Mouse (Mus musculus) heart, embryonic 14.5 days (tissue): ENCODE data around the gene Slc38a11. TPM values are rescaled to one million over a fixed set of nuclear protein-coding genes. Genes with fewer than 3 reads are reported as not detected.

Experiments
- ATAC-seq: fragments of 200-750 bp; cut with Nextera tagmentation; 2 replicates; pipeline ENCODE4 v1.8.0; 2017; ENCODE audit warnings: low read depth, moderate TSS enrichment; ENCODE audit not compliant: insufficient number of reproducible peaks, insufficient read depth, low FRiP score
- H3K27ac ChIP-seq, 2 experiments: fragments of 200-500 bp in 1 of 2; fragments of 300-500 bp in 1 of 2; sonication (generic) in 1 of 2; replicated peaks in 1 of 2; 2 replicates each; pipeline ENCODE4 v1.5.1; 2012 to 2014; ENCODE audit warnings: low read depth in 2 of 2, low read length in 2 of 2, control low read depth in 1 of 2, mild to moderate bottlenecking in 1 of 2, mixed read lengths in 1 of 2; ENCODE audit not compliant: control insufficient read depth in 1 of 2, insufficient read depth in 1 of 2
- H3K27me3 ChIP-seq: fragments of 300-500 bp; sonication (generic); 2 replicates; pipeline ENCODE4 v1.6.1; 2014; ENCODE audit warnings: mild to moderate bottlenecking, low read length, control low read depth; ENCODE audit not compliant: control insufficient read depth, insufficient read depth
- H3K36me3 ChIP-seq: fragments of 300-500 bp; sonication (generic); 2 replicates; pipeline ENCODE4 v1.6.1; 2014; ENCODE audit warnings: mild to moderate bottlenecking, control low read depth, low read length, mixed read lengths; ENCODE audit not compliant: control insufficient read depth, insufficient read depth
- H3K4me1 ChIP-seq, 2 experiments: fragments of 200-500 bp in 1 of 2; fragments of 300-500 bp in 1 of 2; sonication (generic) in 1 of 2; 2 replicates each; pipeline ENCODE4 v1.6.1; 2012 to 2014; ENCODE audit warnings: low read length in 2 of 2, control low read depth in 1 of 2, mixed read lengths in 1 of 2; ENCODE audit not compliant: control insufficient read depth in 2 of 2, insufficient read depth in 2 of 2
- H3K4me2 ChIP-seq: fragments of 300-500 bp; sonication (generic); 2 replicates; pipeline ENCODE4 v1.6.1; 2014; ENCODE audit warnings: mild to moderate bottlenecking, low read length
- H3K4me3 ChIP-seq, 2 experiments: fragments of 200-500 bp in 1 of 2; fragments of 300-500 bp in 1 of 2; sonication (generic) in 1 of 2; 2 replicates each; pipeline ENCODE4 v1.5.1; 2012 to 2014; ENCODE audit warnings: low read length in 2 of 2, mild to moderate bottlenecking in 2 of 2, control low read depth in 1 of 2, low read depth in 1 of 2, moderate library complexity in 1 of 2; ENCODE audit not compliant: control insufficient read depth in 1 of 2, insufficient read depth in 1 of 2
- H3K9ac ChIP-seq: fragments of 300-500 bp; sonication (generic); 2 replicates; pipeline ENCODE4 v1.6.1; 2014; ENCODE audit warnings: mild to moderate bottlenecking, low read length
- H3K9me3 ChIP-seq: fragments of 300-500 bp; sonication (generic); 2 replicates; pipeline ENCODE4 v1.6.1; 2016; ENCODE audit warnings: low read length, control low read depth; ENCODE audit not compliant: control insufficient read depth
- WGBS: fragments of 180-500 bp; shearing (Covaris S2); extraction: QIAGEN DNeasy Blood & Tissue Kit; methylation state at CpG from one replicate; pipeline ENCODE4 v1.1.7; 2014; 5-methylcytosine and 5-hydroxymethylcytosine counted together
- polyA plus RNA-seq: library from polyadenylated mRNA; unstranded; fragments of >200 nt; fragmentation: Nextera tagmentation; extraction: Ambion mirVana; gene quantifications from 2 replicates; pipeline ENCODE4 v1.2.1, GENCODE M21; 2014

Slc38a11 gene
- polyA plus RNA-seq, 1 experiment from 2014 or later = not detected

GRCm38 (mm10) chr2:65384815-65385214, 21.0 kb upstream of the Slc38a11 start:
- no peak overlapping the region for H3K9ac ChIP-seq
- no peak for ATAC-seq
- H3K27ac ChIP-seq = no peak overlapping the region
- H3K36me3 ChIP-seq = no peaks in the 10 kb centered on the region
- peaks cover 0 to 4% of the 10 kb centered on the region in 2 experiments; a peak in 2 of 4 replicates for H3K4me1 ChIP-seq
- no peaks in the 10 kb centered on the region for H3K27me3 ChIP-seq
- no peak overlapping the region for H3K4me2 ChIP-seq
- H3K4me3 ChIP-seq = no peak overlapping the region
- H3K9me3 ChIP-seq = no peaks in the 10 kb centered on the region
- 74% methylated on average over 6 of the region's 6 CpGs for WGBS

DNA sequence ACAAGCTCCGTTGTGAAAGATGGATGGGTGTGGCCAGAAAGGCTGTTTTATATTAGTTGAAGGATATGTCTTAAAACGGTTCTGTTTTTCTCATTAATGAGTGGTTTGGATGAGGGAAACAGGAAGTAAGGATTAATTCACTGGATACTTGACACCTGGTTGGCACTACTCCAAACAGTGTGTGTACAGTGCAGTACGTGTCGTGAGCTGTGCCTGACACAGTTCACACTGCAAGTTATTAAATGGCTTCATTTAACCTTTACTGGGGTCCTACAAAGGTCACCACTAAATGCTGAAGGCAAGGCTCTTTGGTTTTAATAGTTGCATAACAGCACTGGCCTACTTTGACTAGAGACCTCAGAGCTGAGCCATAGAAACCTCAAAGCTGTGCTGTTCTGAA, 18.7 kb upstream of the Slc38a11 start:
- Histone ChIP-seq H3K27me3 (no peaks in the 10 kb centered on the region), H3K9me3 (no peaks in the 10 kb centered on the region), H3K36me3 (no peaks in the 10 kb centered on the region), H3K9ac (no peak overlapping the region), H3K4me3 (no peak overlapping the region), H3K27ac (no peak overlapping the region), H3K4me1 (peaks cover 2 to 9% of the 10 kb centered on the region in 2 experiments; a peak in 3 of 4 replicates), H3K4me2 (no peak overlapping the region)
- ATAC-seq = no peak
- WGBS = 20% methylated on average over 4 of the region's 4 CpGs

- Histone ChIP-seq H3K4me3 (no peak overlapping the region), H3K4me1 (peaks cover 2 to 9% of the 10 kb centered on the region in 2 experiments; a peak in 3 of 4 replicates), H3K27ac (no peak overlapping the region), H3K27me3 (no peaks in the 10 kb centered on the region), H3K9me3 (no peaks in the 10 kb centered on the region), H3K36me3 (no peaks in the 10 kb centered on the region), H3K9ac (no peak overlapping the region), H3K4me2 (no peak overlapping the region)
- WGBS = 56% methylated on average over 4 of the region's 4 CpGs
- ATAC-seq = no peak
Measured at GRCm38 (mm10) chr2:65378425-65378824, 14.6 kb upstream of the Slc38a11 start.

DNA sequence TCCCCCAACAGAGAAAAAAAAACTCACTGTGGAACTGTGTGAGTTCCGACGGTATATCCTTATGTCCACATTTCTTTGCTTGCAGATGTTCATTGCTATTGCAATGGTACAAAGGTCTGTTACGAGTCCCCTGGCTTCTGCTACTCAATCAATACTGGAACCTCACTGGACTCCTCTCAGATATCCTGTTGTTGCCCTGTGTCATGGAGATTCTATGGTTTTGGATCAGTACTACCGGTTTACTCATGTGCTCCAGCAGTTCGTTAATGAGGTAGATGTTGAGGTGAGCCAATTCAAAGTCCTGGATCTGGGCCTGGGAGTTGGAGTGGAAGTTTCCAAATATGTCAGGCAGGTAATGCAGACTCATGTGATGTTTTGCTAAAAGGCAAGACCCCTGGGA, 10.6 kb upstream of the Slc38a11 start:
- Histone ChIP-seq H3K4me3 (no peak overlapping the region), H3K27ac (no peak overlapping the region), H3K36me3 (no peaks in the 10 kb centered on the region), H3K4me1 (peaks cover 2 to 5% of the 10 kb centered on the region in 2 experiments; a peak in 2 of 4 replicates), H3K9me3 (no peaks in the 10 kb centered on the region), H3K27me3 (no peaks in the 10 kb centered on the region), H3K4me2 (no peak overlapping the region), H3K9ac (no peak overlapping the region)
- 86% methylated on average over 5 of the region's 5 CpGs for WGBS
- ATAC-seq = no peak

GRCm38 (mm10) chr2:65373076-65373475, 9.2 kb upstream of the Slc38a11 start:
- Histone ChIP-seq H3K4me1 (no peaks in the 10 kb centered on the region), H3K4me2 (no peak overlapping the region), H3K9ac (no peak overlapping the region), H3K36me3 (no peaks in the 10 kb centered on the region), H3K9me3 (no peaks in the 10 kb centered on the region), H3K4me3 (no peak overlapping the region), H3K27me3 (no peaks in the 10 kb centered on the region), H3K27ac (no peak overlapping the region)
- 90% methylated on average over 4 of the region's 4 CpGs for WGBS
- no peak for ATAC-seq

DNA sequence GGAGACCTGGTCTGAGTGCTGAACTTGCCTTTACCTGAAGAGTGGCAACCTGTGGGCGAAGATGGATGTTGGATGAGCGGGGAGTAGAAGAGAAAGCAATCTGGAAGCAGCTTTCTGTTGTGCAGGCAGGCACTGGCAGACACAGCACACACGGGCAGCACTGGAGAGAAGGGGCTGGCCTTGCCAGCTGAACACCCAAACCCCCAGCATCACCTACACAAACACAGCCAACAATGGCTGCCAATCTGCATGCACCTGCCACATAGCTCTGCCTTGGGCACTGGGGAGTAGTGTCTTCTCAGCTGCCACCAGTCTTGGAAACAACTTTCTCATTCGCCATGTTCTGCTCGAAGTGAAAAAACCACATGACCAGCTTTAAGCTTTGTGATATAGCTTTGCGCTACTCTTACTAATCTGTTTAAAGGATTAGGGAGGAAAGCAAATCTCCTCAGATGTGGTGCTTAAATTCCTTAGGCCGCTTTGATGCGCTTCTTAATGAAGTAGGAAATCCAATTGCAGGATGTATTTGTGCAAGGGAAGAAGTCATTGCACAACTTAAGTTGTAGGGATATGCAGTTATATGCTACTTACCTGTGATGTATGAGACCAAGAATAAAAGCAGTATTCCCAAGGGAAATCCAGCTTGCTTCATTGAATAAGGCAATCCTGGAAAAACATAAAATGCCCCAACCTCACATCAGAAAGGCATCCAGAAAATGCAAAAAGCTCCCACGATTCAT, 2.9 kb downstream of the Slc38a11 start:
- no peaks in the 10 kb centered on the region for H3K27me3 ChIP-seq
- H3K27ac ChIP-seq = no peak overlapping the region
- no peak overlapping the region for H3K9ac ChIP-seq
- H3K4me3 ChIP-seq = no peak overlapping the region
- 83% methylated on average over 9 of the region's 9 CpGs for WGBS
- no peak for ATAC-seq
- H3K4me1 ChIP-seq = peaks cover 2 to 4% of the 10 kb centered on the region in 2 experiments; a peak in 1 of 4 replicates
- no peaks in the 10 kb centered on the region for H3K36me3 ChIP-seq
- no peak overlapping the region for H3K4me2 ChIP-seq
- no peaks in the 10 kb centered on the region for H3K9me3 ChIP-seq

- 55% methylated on average over 4 of the region's 4 CpGs for WGBS
Measured at GRCm38 (mm10) chr2:65347367-65347766, 16.5 kb downstream of the Slc38a11 start.

DNA sequence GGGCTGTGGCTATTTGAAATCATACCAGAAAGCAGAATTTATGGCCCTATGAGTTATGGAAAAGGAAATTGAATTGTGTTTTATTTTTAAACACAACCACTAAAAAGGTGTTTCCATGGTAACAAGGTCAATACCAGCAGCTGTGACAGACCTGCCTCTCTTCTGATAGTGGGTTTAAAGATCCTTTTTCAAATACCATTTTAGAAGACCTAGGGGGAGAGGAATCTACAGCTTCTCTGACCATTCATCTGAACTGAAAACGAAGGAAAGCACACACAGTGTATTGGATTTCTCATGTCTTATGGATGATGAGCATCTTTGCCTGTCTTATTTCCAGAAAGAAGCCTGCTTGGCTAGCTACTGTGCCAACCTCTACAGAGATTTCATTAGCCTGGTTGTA, 16.9 kb downstream of the Slc38a11 start:
- Histone ChIP-seq H3K9me3 (no peaks in the 10 kb centered on the region), H3K4me1 (peaks cover 3 to 9% of the 10 kb centered on the region in 2 experiments; a peak in 3 of 4 replicates), H3K27me3 (no peaks in the 10 kb centered on the region), H3K36me3 (no peaks in the 10 kb centered on the region), H3K27ac (no peak overlapping the region), H3K9ac (no peak overlapping the region), H3K4me3 (no peak overlapping the region), H3K4me2 (no peak overlapping the region)
- 88% methylated on average over 1 of the region's 1 CpGs for WGBS
- no peak for ATAC-seq

More at GRCm38 (mm10) chr2:65347367-65347766, 16.5 kb downstream of the Slc38a11 start:
- Histone ChIP-seq H3K4me3 (no peak overlapping the region), H3K27ac (no peak overlapping the region), H3K9me3 (no peaks in the 10 kb centered on the region), H3K4me2 (no peak overlapping the region), H3K4me1 (peaks cover 0 to 6% of the 10 kb centered on the region in 2 experiments; a peak in 1 of 4 replicates), H3K36me3 (no peaks in the 10 kb centered on the region), H3K27me3 (no peaks in the 10 kb centered on the region), H3K9ac (no peak overlapping the region)
- no peak for ATAC-seq
